Mouse (Mus musculus) central nervous system, embryonic 11.5 days (tissue): ENCODE measurements around the gene Vmn1r116. TPM values are rescaled to one million over a fixed set of nuclear protein-coding genes. Genes with fewer than 3 reads are reported as not detected.

Experiments
- polyA plus RNA-seq: library from polyadenylated mRNA; depleted of rRNA; stranded (reverse); fragments of >200 nt; gene quantifications from 2 replicates; pipeline ENCODE4 v1.2.3, GENCODE M21; 2012; rRNA removed

Vmn1r116 gene
- polyA plus RNA-seq = not detected in 2 replicates

GRCm38 (mm10) chr7:20871956-20872355 is at the start of gene Vmn1r116:
TSS of gene Vmn1r116 (plus strand) at chr7:20872256.

GRCm38 (mm10) chr7:20844885-20845284 is 27.2 kb upstream of the Vmn1r116 start, which contains the start of gene Vmn1r115:
TSS of gene Vmn1r115 (minus strand) at chr7:20844985.

GRCm38 (mm10) chr7:20884021-20884420 is 12.0 kb downstream of the Vmn1r116 start, which contains the start of gene Vmn1r117:
TSS of gene Vmn1r117 (minus strand) at chr7:20884121.

GRCm38 (mm10) chr7:20912247-20912646 is 40.2 kb downstream of the Vmn1r116 start, which contains the start of gene Vmn1r118:
TSS of gene Vmn1r118 (minus strand) at chr7:20912347.

Other genes starting within 250 kb of the Vmn1r116 start
- gene Vmn1r107, start 203.3 kb upstream of the Vmn1r116 start, polyA plus RNA-seq = not detected in 2 replicates
- gene Vmn1r111, start 169.0 kb upstream of the Vmn1r116 start, polyA plus RNA-seq = not detected in 2 replicates
- gene Gm10668, start 141.6 kb upstream of the Vmn1r116 start, polyA plus RNA-seq = not detected in 2 replicates
- not detected in 2 replicates for gene Vmn1r112, start 101.1 kb upstream of the Vmn1r116 start, polyA plus RNA-seq
- not detected in 2 replicates for gene Vmn1r113, start 85.0 kb upstream of the Vmn1r116 start, polyA plus RNA-seq
- not detected in 2 replicates for gene Vmn1r114, start 60.1 kb upstream of the Vmn1r116 start, polyA plus RNA-seq
- not detected in 2 replicates for gene Vmn1r115, start 27.3 kb upstream of the Vmn1r116 start, polyA plus RNA-seq
- gene Vmn1r117, start 11.9 kb downstream of the Vmn1r116 start, polyA plus RNA-seq = not detected in 2 replicates
- not detected in 2 replicates for gene Vmn1r118, start 40.1 kb downstream of the Vmn1r116 start, polyA plus RNA-seq
- not detected in 2 replicates for gene Vmn1r119, start 140.2 kb downstream of the Vmn1r116 start, polyA plus RNA-seq
- not detected in 2 replicates for gene Vmn1r120, start 181.5 kb downstream of the Vmn1r116 start, polyA plus RNA-seq
- gene Vmn1r121, start 226.3 kb downstream of the Vmn1r116 start, polyA plus RNA-seq = not detected in 2 replicates